Mouse (Mus musculus): Measurements from ENCODE around the gene Cdkn3. TPM values are rescaled to one million over a fixed set of nuclear protein-coding genes. Genes with fewer than 3 reads are reported as not detected.
"Not testable (repeated sequence)": the region's sequence is repeated elsewhere in the genome, so short reads cannot be mapped to it uniquely, and the experiment has no call there.

Gene Cdkn3
- total RNA-seq (2021): under 1 TPM; 0.49 to 0.68 TPM

- peak; percentile 54 to 56 for DNase-seq (ENCODE audit: extremely low spot score in 1 of 2, low spot score in 1 of 2)
These were observed at the start of gene Cdkn3 for GRCm38 (mm10) chr14:46760355-46761029. Gene Cdkn3 (plus strand): TSS chr14:46760541.

- no peak for DNase-seq (ENCODE audit: extremely low spot score in 1 of 2, low spot score in 1 of 2)
These were observed 41.8 kb upstream of the Cdkn3 start for GRCm38 (mm10) chr14:46718483-46718922.

- no peak for DNase-seq (ENCODE audit: extremely low spot score in 1 of 2, low spot score in 1 of 2)
These were observed 38.3 kb upstream of the Cdkn3 start for GRCm38 (mm10) chr14:46722031-46722430.

GRCm38 (mm10) chr14:46723828-46724227, 36.5 kb upstream of the Cdkn3 start:
- DNase-seq (ENCODE audit: extremely low spot score in 1 of 2, low spot score in 1 of 2): no peak

GRCm38 (mm10) chr14:46724941-46725340, 35.4 kb upstream of the Cdkn3 start:
- DNase-seq (ENCODE audit: extremely low spot score in 1 of 2, low spot score in 1 of 2): no peak

- peak in 1 of 2 experiments; percentile 27 for DNase-seq (ENCODE audit: extremely low spot score in 1 of 2, low spot score in 1 of 2)
These were observed 34.6 kb upstream of the Cdkn3 start for GRCm38 (mm10) chr14:46725743-46726142.

- DNase-seq (ENCODE audit: extremely low spot score in 1 of 2, low spot score in 1 of 2): no peak
These were observed 26.1 kb upstream of the Cdkn3 start for GRCm38 (mm10) chr14:46734262-46734661.

- no peak for DNase-seq (ENCODE audit: extremely low spot score in 1 of 2, low spot score in 1 of 2)
These were observed 25.4 kb upstream of the Cdkn3 start for GRCm38 (mm10) chr14:46734761-46735455.

- DNase-seq (ENCODE audit: extremely low spot score in 1 of 2, low spot score in 1 of 2): no peak
These were observed 24.0 kb upstream of the Cdkn3 start for GRCm38 (mm10) chr14:46736366-46736765.

- not testable (repeated sequence) for DNase-seq (ENCODE audit: extremely low spot score in 1 of 2, low spot score in 1 of 2)
These were observed 23.0 kb upstream of the Cdkn3 start for GRCm38 (mm10) chr14:46737346-46737745.

GRCm38 (mm10) chr14:46742674-46743073, 17.7 kb upstream of the Cdkn3 start:
- no peak for DNase-seq (ENCODE audit: extremely low spot score in 1 of 2, low spot score in 1 of 2)

GRCm38 (mm10) chr14:46745413-46745812, 14.9 kb upstream of the Cdkn3 start:
- no peak for DNase-seq (ENCODE audit: extremely low spot score in 1 of 2, low spot score in 1 of 2)

GRCm38 (mm10) chr14:46754371-46754770, 6.0 kb upstream of the Cdkn3 start:
- not testable (repeated sequence) for DNase-seq (ENCODE audit: extremely low spot score in 1 of 2, low spot score in 1 of 2)

GRCm38 (mm10) chr14:46755851-46756250, 4.5 kb upstream of the Cdkn3 start:
- no peak for DNase-seq (ENCODE audit: extremely low spot score in 1 of 2, low spot score in 1 of 2)

- DNase-seq (ENCODE audit: extremely low spot score in 1 of 2, low spot score in 1 of 2): no peak
These were observed 2.6 kb upstream of the Cdkn3 start for GRCm38 (mm10) chr14:46757736-46758135.

GRCm38 (mm10) chr14:46759970-46760354, 379 bp upstream of the Cdkn3 start:
- DNase-seq (ENCODE audit: extremely low spot score in 1 of 2, low spot score in 1 of 2): no peak

- no peak for DNase-seq (ENCODE audit: extremely low spot score in 1 of 2, low spot score in 1 of 2)
These were observed 845 bp downstream of the Cdkn3 start for GRCm38 (mm10) chr14:46761186-46761585.

GRCm38 (mm10) chr14:46767116-46767515, 6.8 kb downstream of the Cdkn3 start:
- peak; percentile 40 to 46 for DNase-seq (ENCODE audit: extremely low spot score in 1 of 2, low spot score in 1 of 2)

- DNase-seq (ENCODE audit: extremely low spot score in 1 of 2, low spot score in 1 of 2): no peak
These were observed 9.7 kb downstream of the Cdkn3 start for GRCm38 (mm10) chr14:46770036-46770435.

GRCm38 (mm10) chr14:46778756-46779155, 18.4 kb downstream of the Cdkn3 start:
- DNase-seq (ENCODE audit: extremely low spot score in 1 of 2, low spot score in 1 of 2): no peak

- no peak for DNase-seq (ENCODE audit: extremely low spot score in 1 of 2, low spot score in 1 of 2)
These were observed 18.9 kb downstream of the Cdkn3 start for GRCm38 (mm10) chr14:46779217-46779616.

- DNase-seq (ENCODE audit: extremely low spot score in 1 of 2, low spot score in 1 of 2): no peak
These were observed 20.7 kb downstream of the Cdkn3 start for GRCm38 (mm10) chr14:46781086-46781485.
